Mouse (Mus musculus): Measurements from ENCODE around the gene Gm9125.
"Not testable (repeated sequence)": the region's sequence is repeated elsewhere in the genome, so short reads cannot be mapped to it uniquely, and the experiment has no call there.

- not testable (repeated sequence) for TF ChIP-seq CTCF, POLR2A (IDR thresholded peaks at IDR 0.05; ENCODE audit: insufficient read depth, low read depth, low read length)
Observed at GRCm38 (mm10) chr3:94072544-94072943, 17.9 kb upstream of the Gm9125 start, which contains the start of gene Gm10697.
